Mouse (Mus musculus) liver, embryonic 14.5 days (tissue): ENCODE measurements around the gene Reep6.

Source experiments
- CTCF ChIP-seq: IDR thresholded peaks from 2 replicates; pipeline ENCODE4 v1.5.1; 2016; ENCODE audit warnings: antibody characterized with exemption, low read depth, control low read depth
- EP300 ChIP-seq: IDR thresholded peaks from 2 replicates; pipeline ENCODE4 v1.6.1; 2016; ENCODE audit warnings: antibody characterized with exemption, low read depth

GRCm38 (mm10) chr10:80348981-80349380, 19.2 kb downstream of the Reep6 start:
- no peak for TF ChIP-seq CTCF
- no peak for TF ChIP-seq EP300
